Mouse (Mus musculus): Measurements from ENCODE around the gene Pole. TPM values are rescaled to one million over a fixed set of nuclear protein-coding genes. Genes with fewer than 3 reads are reported as not detected.

The Pole gene
- polyA plus RNA-seq (2012; rRNA removed; ENCODE audit: low replicate concordance) = 2.5 and 4.8 TPM in 2 replicates

DNA sequence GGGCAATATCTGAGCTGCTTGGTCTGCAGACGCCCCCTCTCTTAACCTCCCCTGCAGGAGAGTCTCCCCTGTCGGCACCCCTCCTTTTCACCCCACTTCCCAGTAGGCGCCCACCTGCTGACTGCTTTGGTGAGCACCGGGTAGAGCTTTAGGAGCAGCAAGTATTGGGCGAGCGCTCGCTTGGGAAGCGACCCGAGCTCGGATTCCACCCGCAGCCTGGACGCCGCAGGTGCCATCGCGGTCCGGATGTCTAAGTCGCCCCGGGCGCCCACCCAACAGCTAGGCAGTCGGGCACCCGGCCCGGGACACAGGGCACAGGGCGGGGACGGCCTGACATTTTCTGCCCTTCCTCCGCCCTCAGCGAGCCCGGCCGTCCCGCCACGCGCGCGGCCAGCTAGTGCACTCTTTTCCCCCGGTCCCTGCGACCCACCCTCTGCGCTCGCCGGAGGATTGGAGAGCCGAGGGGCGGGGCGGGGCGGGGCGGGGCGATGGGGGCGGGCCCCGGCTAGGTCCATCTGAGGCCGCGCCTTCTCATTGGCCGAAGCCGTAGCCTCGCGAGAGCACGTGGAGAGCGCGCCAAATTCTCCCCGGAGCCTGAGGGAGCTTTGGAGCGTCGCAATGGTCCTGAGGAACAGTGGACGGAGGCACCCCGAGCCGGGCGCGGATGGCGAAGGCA is at the start of gene Pole, which contains the start of gene Pxmp2:
Gene Pole, plus strand, starts transcription at position 537 of the 676 bp plus-strand sequence.
Gene Pxmp2, minus strand, starts transcription at position 417 of the 676 bp plus-strand sequence.

DNA sequence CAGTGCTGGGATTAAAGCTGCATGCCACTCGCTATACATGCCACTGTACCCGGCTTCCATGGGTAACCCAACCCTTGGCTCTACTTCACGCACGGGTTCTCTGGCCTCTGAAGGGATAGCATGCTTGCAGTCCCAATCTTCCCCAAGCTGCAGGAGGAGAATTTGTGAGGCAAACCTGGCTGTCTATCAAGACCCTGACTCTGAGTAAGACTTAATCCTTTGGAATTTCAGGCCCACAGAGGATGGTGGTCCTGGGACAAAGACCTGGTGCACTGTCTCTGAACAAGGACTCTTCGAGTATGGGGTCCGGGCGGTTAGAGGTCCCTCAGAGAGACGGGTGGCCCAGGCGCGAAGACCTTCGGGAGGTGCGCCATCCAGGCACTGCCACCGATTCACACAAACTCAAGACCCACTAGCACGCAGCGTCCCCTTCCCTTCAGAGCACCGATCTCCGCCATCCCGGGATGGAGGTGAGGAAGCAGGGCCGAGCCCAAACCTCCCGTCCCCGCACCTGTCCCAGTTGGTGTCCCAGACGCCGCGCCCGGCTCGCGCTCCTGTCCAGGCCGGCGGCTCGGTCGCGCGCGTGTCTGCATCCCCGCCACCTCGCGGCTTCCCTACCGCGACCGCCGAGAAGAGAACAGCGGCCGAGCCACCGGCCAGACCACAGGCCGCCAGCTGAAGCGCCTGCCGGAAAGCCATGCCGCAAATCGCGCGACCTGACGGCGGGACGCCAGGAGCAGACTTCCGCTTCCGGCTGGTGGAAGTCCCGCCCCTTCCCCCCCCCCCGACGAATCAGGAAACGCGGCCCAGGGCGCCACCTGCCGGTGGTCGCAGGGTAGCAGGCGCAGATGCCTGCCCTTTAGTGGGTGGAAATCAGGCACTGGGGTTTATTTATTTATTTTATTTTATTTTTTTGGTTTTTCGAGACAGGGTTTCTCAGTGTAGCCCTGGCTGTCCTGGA is 16.7 kb upstream of the Pole start, which contains the start of gene Pgam5:
Gene Pgam5, minus strand, starts transcription at position 773 of the 961 bp plus-strand sequence.

DNA sequence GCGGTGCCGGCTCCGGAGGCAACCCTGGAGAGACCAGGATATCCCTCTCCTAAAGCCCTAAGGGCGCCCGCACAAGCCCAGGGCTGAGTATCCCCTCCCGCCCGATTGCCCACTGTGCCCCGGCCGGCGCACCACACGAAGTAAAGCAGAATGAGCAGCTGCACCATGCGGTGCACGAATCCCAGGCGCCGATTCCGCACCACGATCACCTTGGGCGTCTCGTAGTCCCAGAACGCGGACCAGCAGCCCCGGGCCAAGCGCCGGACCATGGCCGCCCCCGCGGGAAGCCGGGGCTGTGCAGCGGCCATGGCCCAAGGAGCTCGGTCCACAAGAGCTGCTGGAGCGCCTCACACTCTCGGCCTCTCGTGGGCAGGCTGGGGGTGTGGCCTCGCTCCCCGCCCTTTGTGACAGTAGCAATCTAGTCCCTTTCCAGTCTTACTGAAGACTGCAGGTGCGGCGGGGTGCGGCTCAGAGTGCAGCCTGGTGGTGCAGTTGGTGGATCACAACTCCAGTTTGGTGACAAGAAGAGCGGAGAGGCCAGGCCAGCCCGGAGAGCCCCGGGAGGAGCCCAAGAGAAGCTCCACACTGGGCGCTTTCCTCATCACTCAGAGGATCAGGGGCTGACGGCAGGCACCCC is 56.7 kb downstream of the Pole start, which contains the start of gene P2rx2:
Gene P2rx2, minus strand, starts transcription at position 565 of the 637 bp plus-strand sequence.

DNA sequence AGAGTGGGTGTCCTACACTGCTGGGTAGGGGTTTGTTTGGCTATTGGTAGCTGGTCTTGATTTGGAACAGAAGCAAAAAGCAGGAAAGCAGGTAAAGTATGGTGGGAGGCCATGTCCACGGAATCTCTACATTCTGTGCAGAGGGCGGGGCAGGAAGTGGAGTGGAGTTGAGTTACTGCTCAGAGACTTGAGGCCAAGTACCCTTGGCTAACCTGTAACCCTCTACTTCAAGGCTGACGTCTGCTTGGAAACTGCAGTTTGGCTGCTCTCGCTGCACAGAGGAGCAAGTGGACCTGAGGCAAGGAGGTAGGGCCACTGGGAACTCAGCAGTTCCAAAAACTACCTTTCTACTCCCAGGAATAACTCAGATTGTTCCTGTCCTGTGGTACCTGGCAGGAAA is 58.4 kb downstream of the Pole start, which contains the start of gene Lrcol1:
Gene Lrcol1, plus strand, starts transcription at position 207 of the 400 bp plus-strand sequence.

Other genes with a start within 250 kb of the Pole start
- not detected in 2 replicates for gene Gm17655, start 213.8 kb upstream of the Pole start, polyA plus RNA-seq (2012; rRNA removed; ENCODE audit: low replicate concordance)
- not detected in 2 replicates for gene Gm35315, start 191.9 kb upstream of the Pole start, polyA plus RNA-seq (2012; rRNA removed; ENCODE audit: low replicate concordance)
- gene Plcxd1, start 186.3 kb upstream of the Pole start, polyA plus RNA-seq (2012; rRNA removed; ENCODE audit: low replicate concordance) = 0.27 and 0.34 TPM in 2 replicates
- 67.5 and 106 TPM in 2 replicates for gene Gtpbp6, start 178.1 kb upstream of the Pole start, polyA plus RNA-seq (2012; rRNA removed; ENCODE audit: low replicate concordance)
- gene Zfp605, start 176.2 kb upstream of the Pole start, polyA plus RNA-seq (2012; rRNA removed; ENCODE audit: low replicate concordance) = 0.13 TPM in 1 of 2 replicates, not detected in the other
- 40.4 and 58.4 TPM in 2 replicates for gene Chfr, start 150.5 kb upstream of the Pole start, polyA plus RNA-seq (2012; rRNA removed; ENCODE audit: low replicate concordance)
- gene Golga3, start 109.6 kb upstream of the Pole start, polyA plus RNA-seq (2012; rRNA removed; ENCODE audit: low replicate concordance) = 1.9 and 4.2 TPM in 2 replicates
- 3.4 and 3.5 TPM in 2 replicates for gene Ankle2, start 55.3 kb upstream of the Pole start, polyA plus RNA-seq (2012; rRNA removed; ENCODE audit: low replicate concordance)
- 7.1 and 11.3 TPM in 2 replicates for gene Pgam5, start 16.4 kb upstream of the Pole start, polyA plus RNA-seq (2012; rRNA removed; ENCODE audit: low replicate concordance)
- gene Pxmp2, start 120 bp upstream of the Pole start, polyA plus RNA-seq (2012; rRNA removed; ENCODE audit: low replicate concordance) = 8.1 and 8.5 TPM in 2 replicates
- gene P2rx2, start 56.9 kb downstream of the Pole start, polyA plus RNA-seq (2012; rRNA removed; ENCODE audit: low replicate concordance) = 1.9 and 4.0 TPM in 2 replicates
- not detected in 2 replicates for gene Lrcol1, start 58.4 kb downstream of the Pole start, polyA plus RNA-seq (2012; rRNA removed; ENCODE audit: low replicate concordance)
- 120 and 170 TPM in 2 replicates for gene Fbrsl1, start 162.2 kb downstream of the Pole start, polyA plus RNA-seq (2012; rRNA removed; ENCODE audit: low replicate concordance)

Measured in duodenum, adult 2 months (tissue).